In the genomic region with DNA sequence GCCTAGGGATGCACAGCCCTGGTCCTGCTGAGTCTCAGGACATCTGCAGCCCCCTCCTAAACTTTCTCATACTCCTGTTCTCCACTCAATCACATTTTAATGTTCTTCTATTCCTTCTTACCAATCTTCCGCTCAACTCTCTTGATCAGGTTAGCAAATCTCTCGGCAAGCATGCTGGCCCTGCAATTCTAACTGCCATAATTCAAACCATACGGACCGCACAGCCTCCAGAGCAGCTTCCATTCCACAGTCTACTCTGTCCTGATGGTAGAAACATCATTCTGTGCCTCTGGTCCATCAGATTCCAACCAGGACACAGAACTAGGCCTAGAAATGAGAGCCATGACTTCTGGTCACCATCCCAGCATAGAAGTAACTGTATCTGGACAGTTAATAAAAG, we compare ENCODE assay signal across 16 mouse cellular contexts.
DNase-seq lines count a peak whose midpoint lies in the region; ATAC-seq and TF ChIP-seq lines count a peak whose summit lies in the region.
"Had no signal": no experiment of that assay in that cellular context is flagged by ENCODE, and none has a peak within 500 bp of the region (broad histone marks: within the 10 kb centered on the region; RNA-seq: fewer than 3 reads in every experiment).

No protein-coding gene starts in this region.

- no peak overlapping the region for H3ac ChIP-seq in myocyte (ENCODE audit: control insufficient read depth, insufficient read length)

- no peak for TF ChIP-seq POLR2A in spleen, adult 2 months (IDR thresholded peaks at IDR 0.05; ENCODE audit: low read depth, low read length)
- no peak for TF ChIP-seq POLR2A in myocyte (IDR thresholded peaks at IDR 0.05; ENCODE audit: insufficient read length, low read depth)

- H3K4me3 ChIP-seq in gastrocnemius, adult 2 months: no peak overlapping the region
- H3K4me3 ChIP-seq in spleen, adult 2 months (ENCODE audit: extremely low read depth, insufficient read depth, insufficient read length): no peak overlapping the region
- no peak overlapping the region for H3K4me3 ChIP-seq in myocyte
- H3K4me3 ChIP-seq in hindbrain, embryonic 16.5 days (ENCODE audit: low read length): no peak overlapping the region
- H3K4me3 ChIP-seq: hindbrain, embryonic 10.5 days; kidney, embryonic 15.5 days had no signal

- no peak for DNase-seq in gastrocnemius, adult 2 months
- DNase-seq in gastrocnemius, postnatal 4 days (ENCODE audit: low spot score in 2 of 2): no peak
- no peak for DNase-seq in spleen, adult 2 months (ENCODE audit: low read depth in 1 of 2, low spot score in 2 of 2)
- DNase-seq in spleen, postnatal 4 days (ENCODE audit: low spot score in 2 of 2): no peak
- peak; percentile 53 for DNase-seq in forelimb bud, embryonic 11.5 days (ENCODE audit: low read depth, low spot score)
- DNase-seq: adrenal gland, postnatal 14 days; cerebellum, adult 2 months; gastrocnemius, postnatal 14 days; layer of hippocampus, postnatal 36 days; left cerebral cortex, postnatal 4 days; lung, postnatal 10 days had no signal

- no peak for ATAC-seq in erythroid progenitor cell, adult 5-6 weeks (replicated peaks; ENCODE audit: low FRiP score, poor library complexity, severe bottlenecking)
- ATAC-seq in hindbrain, embryonic 16.5 days: no peak

- intact Hi-C loops in gastrocnemius, adult 2 months (cut with DNase I): no loop called here

- TF ChIP-seq CTCF in gastrocnemius, adult 2 months (IDR thresholded peaks at IDR 0.05): no peak
- TF ChIP-seq CTCF in spleen, adult 2 months (IDR thresholded peaks at IDR 0.05; ENCODE audit: extremely low read depth, insufficient read depth, insufficient read length, insufficient replicate concordance): no peak

- H3K9me3 ChIP-seq in hindbrain, embryonic 16.5 days (ENCODE audit: control insufficient read depth, low read length): no peaks in the 10 kb centered on the region
- H3K9me3 ChIP-seq: hindbrain, embryonic 10.5 days; kidney, embryonic 15.5 days had no signal

- H3K4me2 ChIP-seq in myocyte (ENCODE audit: low read depth): peak overlapping the region; percentile 61
- no peak overlapping the region for H3K4me2 ChIP-seq in hindbrain, embryonic 16.5 days (ENCODE audit: low read length)
- H3K4me2 ChIP-seq: kidney, embryonic 15.5 days had no signal

- H3K9ac ChIP-seq in hindbrain, embryonic 16.5 days (ENCODE audit: low read depth, low read length): no peak overlapping the region
- H3K9ac ChIP-seq: kidney, embryonic 15.5 days had no signal

- H3K79me2 ChIP-seq in myocyte (ENCODE audit: control insufficient read depth, insufficient read depth): no peaks in the 10 kb centered on the region

- no peaks in the 10 kb centered on the region for H3K36me3 ChIP-seq in spleen, adult 2 months (ENCODE audit: control insufficient read depth, insufficient read depth, low read length)
- no peaks in the 10 kb centered on the region for H3K36me3 ChIP-seq in myocyte (ENCODE audit: control insufficient read depth, insufficient read depth)
- H3K36me3 ChIP-seq in hindbrain, embryonic 16.5 days (ENCODE audit: control insufficient read depth, insufficient read depth, low read length): no peaks in the 10 kb centered on the region
- H3K36me3 ChIP-seq: hindbrain, embryonic 10.5 days; kidney, embryonic 15.5 days had no signal

- peak overlapping the region; percentile 43; the same call in 1 of the 2 replicates for H3K27ac ChIP-seq in gastrocnemius, adult 2 months
- peak overlapping the region; percentile 14; the same call in 1 of the 2 replicates for H3K27ac ChIP-seq in spleen, adult 2 months (ENCODE audit: insufficient read depth, low read length)
- no peak overlapping the region for H3K27ac ChIP-seq in hindbrain, embryonic 16.5 days (ENCODE audit: low read depth, low read length)
- H3K27ac ChIP-seq: hindbrain, embryonic 10.5 days; kidney, embryonic 15.5 days had no signal

- WGBS in spleen, adult 2 months: 93% methylated on average over 4 of the region's 4 CpGs
- WGBS in hindbrain, embryonic 16.5 days: 94% methylated on average over 4 of the region's 4 CpGs

- no peaks in the 10 kb centered on the region for H3K27me3 ChIP-seq in spleen, adult 2 months (ENCODE audit: control insufficient read depth, insufficient read depth, low read length)
- no peaks in the 10 kb centered on the region for H3K27me3 ChIP-seq in myocyte (ENCODE audit: control insufficient read depth, insufficient read depth, insufficient read length)
- H3K27me3 ChIP-seq in hindbrain, embryonic 16.5 days (replicated peaks; ENCODE audit: control insufficient read depth, insufficient read depth, low read length): no peaks in the 10 kb centered on the region
- H3K27me3 ChIP-seq: kidney, embryonic 15.5 days had no signal

- H3K4me1 ChIP-seq in spleen, adult 2 months (ENCODE audit: control insufficient read depth, insufficient read depth, insufficient read length): peaks cover 8% of the 10 kb centered on the region; the same call in 1 of the 2 replicates
- H3K4me1 ChIP-seq in hindbrain, embryonic 16.5 days (ENCODE audit: control insufficient read depth, insufficient read depth, low read depth, low read length): no peaks in the 10 kb centered on the region

TF ChIP-seq in myocyte, 11 proteins besides CTCF, POLR2A, EP300 and RAD21:
- TF ChIP-seq MYOG (IDR thresholded peaks at IDR 0.05; ENCODE audit: control insufficient read depth in 1 of 3, insufficient read depth in 1 of 3, insufficient read length in 2 of 3, low read depth in 2 of 3): no peak
- no peak for TF ChIP-seq TCF3 (IDR thresholded peaks at IDR 0.05; ENCODE audit: insufficient read length, low read depth)
- TF ChIP-seq SRF (IDR thresholded peaks at IDR 0.05; ENCODE audit: control insufficient read depth, insufficient read length, low read depth): no peak
- TF ChIP-seq USF1 (IDR thresholded peaks at IDR 0.05; ENCODE audit: low read depth): no peak
- no peak for TF ChIP-seq TCF12 (IDR thresholded peaks at IDR 0.05; ENCODE audit: insufficient read depth, poor library complexity, severe bottlenecking)
- no peak for TF ChIP-seq MAX (IDR thresholded peaks at IDR 0.05; ENCODE audit: low read depth)
- no peak for TF ChIP-seq CEBPB (IDR thresholded peaks at IDR 0.05; ENCODE audit: insufficient read depth, poor library complexity, severe bottlenecking)
- no peak for TF ChIP-seq REST (IDR thresholded peaks at IDR 0.05; ENCODE audit: insufficient read depth, insufficient read length)
- TF ChIP-seq POLR2AphosphoS2 (IDR thresholded peaks at IDR 0.05; ENCODE audit: insufficient read length, low read depth): no peak
- no peak for TF ChIP-seq MYOD1 (IDR thresholded peaks at IDR 0.05; ENCODE audit: control insufficient read depth in 1 of 3, insufficient read length in 2 of 3, low read depth in 2 of 3)
- TF ChIP-seq E2F4 (IDR thresholded peaks at IDR 0.05; ENCODE audit: insufficient read depth): no peak
